Mouse (Mus musculus) liver, embryonic 18 days (tissue): ENCODE data around the gene Hlx. TPM values are rescaled to one million over a fixed set of nuclear protein-coding genes. Genes with fewer than 3 reads are reported as not detected.

Experiments
- polyA plus RNA-seq: library from polyadenylated mRNA; depleted of rRNA; stranded (reverse); fragments of >200 nt; gene quantifications from 2 replicates; pipeline ENCODE4 v1.2.3, GENCODE M21; 2012; rRNA removed

Gene Hlx
- polyA plus RNA-seq: 4.1 and 5.3 TPM in 2 replicates

GRCm38 (mm10) chr1:184732556-184733049, at the start of gene Hlx:
TSS of gene Hlx (minus strand) at chr1:184732619.

Other genes starting within 250 kb of the Hlx start
- gene Marc1, start 78.7 kb upstream of the Hlx start, polyA plus RNA-seq: 64.1 and 72.8 TPM in 2 replicates
- gene Marc2, start 113.8 kb upstream of the Hlx start, polyA plus RNA-seq: 143 and 147 TPM in 2 replicates
- gene C130074G19Rik, start 150.6 kb upstream of the Hlx start, polyA plus RNA-seq: 18.3 and 20.4 TPM in 2 replicates